Mouse (Mus musculus) cerebellum, adult 2 months (tissue): Measurements from ENCODE around the gene Spata16.

Source experiments
- CTCF ChIP-seq: fragments of 200-500 bp; IDR thresholded peaks from 2 replicates; pipeline ENCODE4 v1.5.1; 2011; ENCODE audit warnings: low read depth, mild to moderate bottlenecking, control low read depth, low read length, moderate library complexity, borderline replicate concordance; ENCODE audit not compliant: insufficient read depth
- POLR2A ChIP-seq: fragments of 200-500 bp; IDR thresholded peaks from 2 replicates; pipeline ENCODE4 v1.6.1; 2011; ENCODE audit warnings: low read length, control low read depth, borderline replicate concordance; ENCODE audit not compliant: insufficient read depth

DNA sequence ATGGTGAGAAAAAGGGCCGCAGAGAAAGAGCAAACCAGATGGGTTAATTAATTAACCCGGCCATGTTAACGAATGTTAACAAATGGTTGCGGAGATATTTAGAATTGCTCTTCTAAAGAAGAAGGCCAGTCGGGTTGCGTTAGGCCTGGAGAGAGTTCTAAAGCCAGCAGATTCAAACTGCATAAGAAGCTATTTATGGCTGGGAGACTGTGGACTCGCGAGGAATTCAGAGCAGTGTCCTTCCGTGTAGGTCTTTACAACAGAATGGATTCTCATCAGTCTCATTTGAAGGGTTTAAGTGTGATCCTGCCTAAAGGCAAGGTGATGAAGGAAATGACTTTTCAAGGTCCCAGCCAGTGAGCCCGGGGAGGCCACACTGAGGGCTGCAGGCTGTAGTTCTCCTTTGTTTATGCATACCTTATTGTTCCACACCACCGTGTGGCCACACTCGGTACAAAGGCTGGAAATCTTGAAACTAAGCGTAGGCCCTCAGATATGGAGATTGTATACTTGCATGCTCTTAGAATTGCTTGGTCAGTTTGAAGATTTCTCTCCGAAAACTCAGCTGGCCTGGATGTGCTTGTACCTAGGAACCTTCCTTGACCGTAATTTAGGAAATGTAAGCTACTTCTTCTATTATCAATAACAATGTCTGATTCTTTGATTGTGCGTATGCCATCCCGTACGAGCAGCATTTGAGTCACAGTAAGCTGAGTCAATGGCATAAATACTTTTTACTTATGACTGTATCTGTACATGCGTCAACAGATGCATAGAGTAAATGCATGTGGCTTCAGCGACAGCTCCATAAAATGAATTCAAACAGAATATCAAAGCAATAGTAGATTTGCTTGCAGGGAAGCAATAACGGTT lies 197.0 kb downstream of the Spata16 start:
- TF ChIP-seq CTCF (peak; percentile 19; the same call in 1 of the 2 replicates), POLR2A (no peak)
